Mouse (Mus musculus) midbrain, embryonic 12.5 days (tissue): ENCODE measurements around the gene Ugt2b38. TPM values are rescaled to one million over a fixed set of nuclear protein-coding genes. Genes with fewer than 3 reads are reported as not detected.
"Not testable (repeated sequence)": the region's sequence is repeated elsewhere in the genome, so short reads cannot be mapped to it uniquely, and the experiment has no call there.

Experiments used
- ATAC-seq: fragments of 200-750 bp; cut with Nextera tagmentation; 2 replicates; pipeline ENCODE4 v1.8.0; 2017; ENCODE audit warnings: low read depth, moderate TSS enrichment, moderate library complexity; ENCODE audit not compliant: low FRiP score
- H3K27ac ChIP-seq: fragments of 300-500 bp; sonication (generic); replicated peaks from 2 replicates; pipeline ENCODE4 v1.5.1; 2016; ENCODE audit warnings: mild to moderate bottlenecking
- H3K27me3 ChIP-seq: fragments of 300-500 bp; sonication (generic); 2 replicates; pipeline ENCODE4 v1.6.1; 2016; ENCODE audit warnings: mild to moderate bottlenecking
- H3K36me3 ChIP-seq: fragments of 300-500 bp; sonication (generic); 2 replicates; pipeline ENCODE4 v1.6.1; 2016
- H3K4me1 ChIP-seq: fragments of 300-500 bp; sonication (generic); 2 replicates; pipeline ENCODE4 v1.6.1; 2016
- H3K4me2 ChIP-seq: fragments of 300-500 bp; sonication (generic); replicated peaks from 2 replicates; pipeline ENCODE4 v1.6.1; 2016; ENCODE audit warnings: mild to moderate bottlenecking, moderate library complexity
- H3K4me3 ChIP-seq: fragments of 300-500 bp; sonication (generic); 2 replicates; pipeline ENCODE4 v1.5.1; 2016; ENCODE audit warnings: mild to moderate bottlenecking
- H3K9ac ChIP-seq: fragments of 300-500 bp; sonication (generic); replicated peaks from 2 replicates; pipeline ENCODE4 v1.6.1; 2016; ENCODE audit warnings: mild to moderate bottlenecking, moderate library complexity
- H3K9me3 ChIP-seq: fragments of 300-500 bp; sonication (generic); 2 replicates; pipeline ENCODE4 v1.6.1; 2016; ENCODE audit warnings: mild to moderate bottlenecking
- WGBS: fragments of 180-500 bp; shearing (Covaris S2); methylation state at CpG from one replicate; pipeline ENCODE4 v1.1.7; 2016; 5-methylcytosine and 5-hydroxymethylcytosine counted together
- polyA plus RNA-seq: library from polyadenylated mRNA; unstranded; fragments of >200 nt; fragmentation: Nextera tagmentation; extraction: Ambion mirVana; gene quantifications from 2 replicates; pipeline ENCODE4 v1.2.1, GENCODE M21; 2016

Gene Ugt2b38
- polyA plus RNA-seq, 1 experiment from 2014 or later, result not detected

DNA sequence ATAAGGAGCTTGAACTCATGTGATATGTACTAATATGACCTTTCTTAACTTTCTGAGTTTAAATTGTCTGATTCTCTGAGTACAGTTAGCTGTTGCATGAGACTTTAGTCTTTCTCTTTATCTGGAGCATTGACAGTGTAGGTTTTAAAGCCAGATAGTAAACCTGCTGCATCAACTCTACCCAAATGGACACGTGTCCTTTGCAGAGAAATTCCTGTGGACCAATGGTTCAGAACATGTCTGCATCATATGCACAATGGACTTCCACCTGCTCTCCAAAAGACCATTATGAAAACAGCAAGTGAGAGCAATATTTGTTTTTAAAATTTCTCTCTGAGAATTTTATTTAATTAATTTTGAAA, 50.5 kb downstream of the Ugt2b38 start:
- no peak overlapping the region for H3K27ac ChIP-seq
- 76% methylated on average over 1 of the region's 1 CpGs for WGBS
- no peaks in the 10 kb centered on the region for H3K9me3 ChIP-seq
- no peaks in the 10 kb centered on the region for H3K4me1 ChIP-seq
- H3K36me3 ChIP-seq, result no peaks in the 10 kb centered on the region
- H3K9ac ChIP-seq, result no peak overlapping the region
- no peak overlapping the region for H3K4me3 ChIP-seq
- H3K4me2 ChIP-seq, result no peak overlapping the region
- no peaks in the 10 kb centered on the region for H3K27me3 ChIP-seq
- ATAC-seq, result no peak

DNA sequence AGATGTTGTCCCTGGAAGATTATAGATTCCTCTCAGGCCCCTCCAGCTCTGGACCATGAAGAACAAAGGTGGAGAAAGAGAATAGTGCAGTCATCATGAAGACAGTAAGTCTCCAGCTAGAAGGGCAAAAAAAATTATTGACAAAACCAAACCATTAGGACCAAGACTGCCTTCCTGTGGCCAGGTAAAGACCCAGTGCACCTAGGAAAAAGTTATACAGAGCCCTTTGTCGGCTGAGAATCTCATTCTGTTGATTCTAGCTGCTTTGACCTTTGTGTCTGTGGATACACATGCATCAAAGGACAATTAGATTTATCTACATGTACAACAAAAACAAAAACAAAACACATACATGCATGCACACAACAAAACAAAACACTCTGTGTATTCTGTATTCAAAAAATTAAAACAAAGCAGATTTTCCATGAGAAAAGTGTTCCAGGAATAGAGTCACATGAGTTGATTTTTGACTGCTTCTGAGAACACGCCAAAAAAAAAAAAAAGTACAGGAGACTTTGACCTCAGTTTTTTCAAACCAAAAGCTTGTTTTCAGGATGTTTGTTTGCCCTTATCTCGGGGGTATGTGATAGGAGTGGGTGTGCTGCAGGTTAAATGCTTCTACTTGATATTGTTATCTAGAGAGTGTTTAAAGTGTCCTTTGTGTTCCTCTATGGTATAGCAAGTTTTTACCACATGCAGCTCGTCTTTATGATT, 51.1 kb downstream of the Ugt2b38 start:
- 81% methylated on average over 4 of the region's 4 CpGs for WGBS
- H3K9me3 ChIP-seq, H3K9ac ChIP-seq, H3K4me3 ChIP-seq, H3K4me1 ChIP-seq, ATAC-seq, H3K36me3 ChIP-seq, H3K27me3 ChIP-seq, H3K27ac ChIP-seq, H3K4me2 ChIP-seq: not testable (repeated sequence)

Other genes starting within 250 kb of the Ugt2b38 start
- not detected in 2 replicates for gene Ugt2b37, start 169.4 kb downstream of the Ugt2b38 start, polyA plus RNA-seq
- not detected in 2 replicates for gene Ugt2a3, start 87.0 kb downstream of the Ugt2b38 start, polyA plus RNA-seq
- not detected in 2 replicates for gene Ugt2a2, start 58.1 kb upstream of the Ugt2b38 start, polyA plus RNA-seq
- not detected in 2 replicates for gene Gm43638, start 62.6 kb upstream of the Ugt2b38 start, polyA plus RNA-seq
- not detected in 2 replicates for gene Ugt2a1, start 66.7 kb upstream of the Ugt2b38 start, polyA plus RNA-seq
- gene Sult1b1, start 114.0 kb upstream of the Ugt2b38 start, polyA plus RNA-seq, result not detected in 2 replicates
- not detected in 2 replicates for gene Sult1d1, start 144.8 kb upstream of the Ugt2b38 start, polyA plus RNA-seq
- not detected in 2 replicates for gene Sult1e1, start 167.4 kb upstream of the Ugt2b38 start, polyA plus RNA-seq
- gene Csn1s1, start 242.0 kb upstream of the Ugt2b38 start, polyA plus RNA-seq, result not detected in 2 replicates